Mouse (Mus musculus) forebrain, postnatal 0 days (tissue): ENCODE data around the gene Wasf3. TPM values are rescaled to one million over a fixed set of nuclear protein-coding genes. Genes with fewer than 3 reads are reported as not detected.

ENCODE experiments used
- ATAC-seq: fragments of 200-750 bp; cut with Nextera tagmentation; 2 replicates; pipeline ENCODE4 v1.8.0; 2017; ENCODE audit warnings: mild to moderate bottlenecking, moderate library complexity
- DNase-seq: peaks from one replicate; pipeline ENCODE4 v3.0.0-alpha.2; 2015
- H3K27ac ChIP-seq: fragments of 300-500 bp; sonication (generic); 2 replicates; pipeline ENCODE4 v1.5.1; 2014; ENCODE audit warnings: low read depth, mild to moderate bottlenecking, antibody characterized with exemption, low read length, moderate library complexity, mixed read lengths
- H3K27me3 ChIP-seq: fragments of 300-500 bp; sonication (generic); 2 replicates; pipeline ENCODE4 v1.6.1; 2014; ENCODE audit warnings: mild to moderate bottlenecking, low read length, mixed read lengths; ENCODE audit not compliant: insufficient read depth
- H3K36me3 ChIP-seq: fragments of 300-500 bp; sonication (generic); 2 replicates; pipeline ENCODE4 v1.6.1; 2014; ENCODE audit warnings: mild to moderate bottlenecking, moderate library complexity; ENCODE audit not compliant: insufficient read depth
- H3K4me1 ChIP-seq: fragments of 300-500 bp; sonication (generic); 2 replicates; pipeline ENCODE4 v1.6.1; 2014; ENCODE audit warnings: antibody characterized with exemption; ENCODE audit not compliant: insufficient read depth
- H3K4me2 ChIP-seq: fragments of 300-500 bp; sonication (generic); 2 replicates; pipeline ENCODE4 v1.6.1; 2014; ENCODE audit warnings: low read depth, mild to moderate bottlenecking, moderate library complexity
- H3K4me3 ChIP-seq: fragments of 300-500 bp; sonication (generic); 2 replicates; pipeline ENCODE4 v1.5.1; 2014; ENCODE audit warnings: low read depth, low read length, mixed read lengths
- H3K9ac ChIP-seq: fragments of 300-500 bp; sonication (generic); 2 replicates; pipeline ENCODE4 v1.6.1; 2014; ENCODE audit warnings: mild to moderate bottlenecking
- H3K9me3 ChIP-seq: fragments of 300-500 bp; sonication (generic); 2 replicates; pipeline ENCODE4 v1.6.1; 2016; ENCODE audit warnings: low read length
- CTCF ChIP-seq: sonication (generic); IDR thresholded peaks from 2 replicates; pipeline ENCODE4 v1.5.1; 2016; ENCODE audit warnings: antibody characterized with exemption, control low read depth, low read depth
- WGBS: fragments of 180-500 bp; shearing (Covaris S2); extraction: QIAGEN DNeasy Blood & Tissue Kit; methylation state at CpG from one replicate; pipeline ENCODE4 v1.1.7; 2014; 5-methylcytosine and 5-hydroxymethylcytosine counted together
- polyA plus RNA-seq: library from polyadenylated mRNA; unstranded; fragments of >200 nt; fragmentation: Nextera tagmentation; extraction: Ambion mirVana; gene quantifications from 2 replicates; pipeline ENCODE4 v1.2.1, GENCODE M21; 2015
- total RNA-seq: library from RNA; depleted of rRNA; stranded (reverse); fragments of >200 nt; gene quantifications from 2 replicates; pipeline ENCODE4 v1.2.3, GENCODE M21; 2014

Gene Wasf3
- total and polyA plus RNA-seq, 2 experiments from 2014 or later, result 14.3 to 33.0 TPM

GRCm38 (mm10) chr5:146439152-146439781 lies 54.5 kb downstream of the Wasf3 start:
- no peaks in the 10 kb centered on the region for H3K27me3 ChIP-seq
- TF ChIP-seq CTCF, result no peak
- no peaks in the 10 kb centered on the region for H3K4me1 ChIP-seq
- WGBS, result 89% methylated on average over 7 of the region's 7 CpGs
- ATAC-seq (no peak), DNase-seq (no peak)
- H3K4me3 ChIP-seq, result no peak overlapping the region
- H3K4me2 ChIP-seq, result no peak overlapping the region
- no peak overlapping the region for H3K9ac ChIP-seq
- peaks cover 3% of the 10 kb centered on the region; the same call in 1 of the 2 replicates for H3K36me3 ChIP-seq
- H3K27ac ChIP-seq, result no peak overlapping the region
- H3K9me3 ChIP-seq, result no peaks in the 10 kb centered on the region

DNA sequence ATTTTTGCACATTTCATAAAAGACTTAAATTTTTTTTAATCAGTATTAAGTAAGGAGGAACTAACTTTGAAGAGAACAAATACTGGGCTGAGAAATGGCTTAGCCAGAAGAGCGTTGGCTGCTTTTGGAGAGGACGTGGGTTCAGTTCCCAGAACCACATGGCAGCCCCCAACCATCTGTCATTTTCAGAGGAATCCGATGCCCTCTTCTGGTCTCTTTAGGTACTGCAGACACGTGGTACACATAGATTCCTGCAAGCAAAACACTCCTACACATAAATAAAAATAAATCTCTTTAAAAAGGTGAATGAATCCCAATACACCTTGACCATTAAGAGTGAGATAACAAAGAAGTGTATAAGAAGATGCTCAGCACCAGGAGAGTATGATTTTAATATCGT lies 55.5 kb downstream of the Wasf3 start:
- TF ChIP-seq CTCF, result peak; percentile 45
- peaks cover 3% of the 10 kb centered on the region; the same call in 1 of the 2 replicates for H3K36me3 ChIP-seq
- H3K9ac ChIP-seq, result no peak overlapping the region
- H3K27me3 ChIP-seq, result no peaks in the 10 kb centered on the region
- DNase-seq, result no peak
- no peak overlapping the region for H3K4me2 ChIP-seq
- ATAC-seq, result no peak
- no peaks in the 10 kb centered on the region for H3K4me1 ChIP-seq
- no peaks in the 10 kb centered on the region for H3K9me3 ChIP-seq
- H3K27ac ChIP-seq, result no peak overlapping the region
- H3K4me3 ChIP-seq, result no peak overlapping the region
- 92% methylated on average over 5 of the region's 5 CpGs for WGBS

GRCm38 (mm10) chr5:146442767-146443166 lies 58.0 kb downstream of the Wasf3 start:
- Histone ChIP-seq H3K4me1 (no peaks in the 10 kb centered on the region), H3K27ac (no peak overlapping the region), H3K4me3 (no peak overlapping the region), H3K27me3 (no peaks in the 10 kb centered on the region), H3K9ac (no peak overlapping the region), H3K4me2 (no peak overlapping the region), H3K36me3 (peaks cover 3% of the 10 kb centered on the region; the same call in 1 of the 2 replicates), H3K9me3 (no peaks in the 10 kb centered on the region)
- 93% methylated on average over 2 of the region's 2 CpGs for WGBS
- no peak for DNase-seq
- no peak for ATAC-seq
- no peak for TF ChIP-seq CTCF

DNA sequence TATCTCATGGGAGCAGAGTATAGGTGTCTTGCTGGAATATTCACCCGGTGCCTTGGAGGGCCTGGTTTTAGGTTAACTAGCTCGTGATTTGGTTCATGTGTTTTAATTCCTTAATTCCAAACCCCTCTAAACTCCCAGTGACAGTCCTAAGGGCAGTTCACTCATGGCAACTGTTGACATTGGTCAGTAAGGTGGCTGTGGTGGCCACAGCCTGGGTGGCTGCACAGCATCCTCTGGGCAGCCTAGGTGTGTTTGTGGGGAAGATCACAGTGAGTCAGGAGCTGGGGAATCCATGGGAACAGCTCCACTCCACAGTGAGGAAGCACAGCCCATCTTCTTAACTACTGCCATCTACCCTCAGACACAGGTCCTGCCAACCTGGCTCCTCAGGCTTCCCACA lies 61.8 kb downstream of the Wasf3 start:
- no peaks in the 10 kb centered on the region for H3K9me3 ChIP-seq
- no peak overlapping the region for H3K4me2 ChIP-seq
- no peaks in the 10 kb centered on the region for H3K4me1 ChIP-seq
- no peak for TF ChIP-seq CTCF
- DNase-seq (no peak), ATAC-seq (no peak)
- H3K9ac ChIP-seq, result no peak overlapping the region
- H3K27ac ChIP-seq, result no peak overlapping the region
- H3K4me3 ChIP-seq, result no peak overlapping the region
- peaks cover under 1% of the 10 kb centered on the region; the same call in 1 of the 2 replicates for H3K36me3 ChIP-seq
- H3K27me3 ChIP-seq, result no peaks in the 10 kb centered on the region
- 86% methylated on average over 2 of the region's 2 CpGs for WGBS

DNA sequence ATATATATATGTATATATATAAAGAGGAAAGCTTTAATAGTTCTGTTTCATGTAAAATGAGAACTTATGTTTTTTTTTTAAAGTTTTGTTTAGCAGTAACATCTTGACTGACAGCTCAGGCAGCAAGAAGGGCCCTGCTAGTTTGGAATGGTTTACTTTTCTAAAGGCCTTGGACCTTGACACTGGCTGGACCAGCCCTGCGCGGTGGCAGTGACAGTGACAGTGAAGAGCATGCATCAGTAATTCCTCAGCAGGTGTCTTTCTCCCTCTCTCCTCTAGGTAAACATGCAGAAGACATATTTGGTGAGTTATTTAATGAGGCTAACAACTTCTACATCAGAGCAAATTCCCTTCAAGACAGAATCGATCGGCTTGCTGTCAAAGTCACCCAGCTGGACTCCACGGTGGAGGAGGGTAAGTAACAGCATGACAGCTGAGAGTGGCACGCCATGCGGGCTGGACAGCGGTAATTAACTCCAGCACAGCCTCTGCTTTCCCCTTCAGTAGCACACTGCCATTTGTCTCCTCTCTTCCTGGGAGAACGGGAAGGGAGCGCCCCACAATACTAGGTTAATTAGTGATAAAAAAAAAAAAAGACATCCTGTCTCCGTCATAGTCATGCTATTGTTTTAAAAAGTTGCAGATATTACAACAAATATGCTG lies 66.9 kb downstream of the Wasf3 start:
- Histone ChIP-seq H3K4me1 (no peaks in the 10 kb centered on the region), H3K4me3 (no peak overlapping the region), H3K4me2 (no peak overlapping the region), H3K27ac (no peak overlapping the region), H3K9me3 (no peaks in the 10 kb centered on the region), H3K9ac (no peak overlapping the region), H3K27me3 (no peaks in the 10 kb centered on the region), H3K36me3 (peaks cover 13% of the 10 kb centered on the region)
- WGBS, result 68% methylated on average over 11 of the region's 11 CpGs
- no peak for ATAC-seq
- TF ChIP-seq CTCF, result no peak
- DNase-seq, result no peak

- Histone ChIP-seq H3K9me3 (no peaks in the 10 kb centered on the region), H3K36me3 (peaks cover 13% of the 10 kb centered on the region), H3K4me3 (no peak overlapping the region), H3K27ac (no peak overlapping the region), H3K27me3 (no peaks in the 10 kb centered on the region), H3K4me2 (no peak overlapping the region), H3K9ac (no peak overlapping the region), H3K4me1 (no peaks in the 10 kb centered on the region)
- DNase-seq (no peak), ATAC-seq (no peak)
- WGBS, result 90% methylated on average over 6 of the region's 6 CpGs
- no peak for TF ChIP-seq CTCF
Measured at GRCm38 (mm10) chr5:146453556-146453955, 68.8 kb downstream of the Wasf3 start.

DNA sequence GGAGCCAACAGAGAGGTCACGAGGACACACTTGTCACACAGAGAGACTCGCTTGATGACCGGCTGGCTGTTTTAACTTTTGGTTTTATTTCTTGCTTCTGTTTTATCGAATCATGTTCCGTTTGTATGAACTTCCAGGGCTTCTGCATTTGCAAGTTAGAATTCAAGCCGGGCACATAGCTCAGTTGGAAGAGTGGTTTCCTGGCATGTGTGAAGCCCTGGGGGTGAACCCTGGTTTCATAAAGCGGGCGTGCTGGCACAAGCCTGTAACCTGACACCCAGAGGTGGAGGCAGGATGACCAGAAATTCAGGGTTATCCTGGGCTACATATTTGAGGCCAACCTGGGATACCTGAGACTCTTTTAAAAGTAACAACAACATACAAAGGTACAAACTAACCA lies 76.8 kb downstream of the Wasf3 start:
- peaks cover 14% of the 10 kb centered on the region; the same call in 1 of the 2 replicates for H3K36me3 ChIP-seq
- H3K4me3 ChIP-seq, result no peak overlapping the region
- WGBS, result 87% methylated on average over 8 of the region's 8 CpGs
- no peaks in the 10 kb centered on the region for H3K27me3 ChIP-seq
- H3K9ac ChIP-seq, result no peak overlapping the region
- no peak for TF ChIP-seq CTCF
- DNase-seq (no peak), ATAC-seq (no peak)
- no peaks in the 10 kb centered on the region for H3K9me3 ChIP-seq
- H3K4me2 ChIP-seq, result no peak overlapping the region
- no peak overlapping the region for H3K27ac ChIP-seq
- no peaks in the 10 kb centered on the region for H3K4me1 ChIP-seq
